Mouse (Mus musculus): ENCODE measurements at regions not wholly inside any gene's neighbourhood (a gene's known extent, or its start where the extent isn't known, plus 50 kb on each side); places are given as distances from the start of the nearest gene placed in this dataset.

GRCm38 (mm10) chr3:151366707-151367306 lies 70.9 kb upstream of the Adgrl4 start:
- TF ChIP-seq CTCF (IDR thresholded peaks at IDR 0.05; ENCODE audit: insufficient read depth, low read depth, low read length) (no peak), POLR2A (IDR thresholded peaks at IDR 0.05; ENCODE audit: insufficient read depth, low read depth, low read length) (no peak)

Measured in olfactory bulb, adult 2 months (tissue).